In the genomic region with DNA sequence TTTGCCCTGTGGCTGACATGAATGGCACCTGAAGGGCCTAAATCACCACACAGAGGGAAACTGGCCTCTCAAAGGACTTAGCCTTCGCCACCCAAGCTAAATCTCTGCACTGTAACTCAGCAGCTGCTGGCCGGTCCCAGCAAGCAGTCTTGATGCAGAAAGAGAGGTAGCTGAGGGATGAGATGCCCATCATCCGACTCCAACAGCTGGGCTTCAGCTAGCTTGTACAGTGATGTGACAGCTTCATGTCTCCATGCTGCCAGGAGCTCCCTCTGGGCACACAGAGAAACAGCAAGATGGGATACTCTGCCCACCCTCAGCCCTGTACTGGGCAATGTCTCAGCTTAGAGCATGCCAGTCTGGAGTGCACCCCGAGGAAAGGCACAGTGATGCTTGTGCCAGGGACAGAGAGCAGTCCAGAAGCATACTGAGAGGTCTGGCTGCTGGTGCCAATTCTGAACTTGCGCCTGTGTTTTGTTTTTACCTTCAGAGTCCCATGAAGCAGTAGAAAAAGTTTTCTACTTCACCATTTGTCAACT, we compare ENCODE assay signal across 9 mouse cellular contexts. TPM values are rescaled to one million over a fixed set of nuclear protein-coding genes. Genes with fewer than 3 reads are reported as not detected.
A peak's percentile ranks its signal among the peaks of the same experiment; 100 is the strongest.
DNase-seq lines count a peak whose midpoint lies in the region; ATAC-seq and TF ChIP-seq lines count a peak whose summit lies in the region.
"Had no signal": no experiment of that assay in that cellular context is flagged by ENCODE, and none has a peak within 500 bp of the region (broad histone marks: within the 10 kb centered on the region; RNA-seq: fewer than 3 reads in every experiment).

No protein-coding gene starts in this region.

- 89% methylated on average over 5 of the region's 5 CpGs for WGBS in forebrain, embryonic 12.5 days
- WGBS in forebrain, embryonic 11.5 days, result 93% methylated on average over 5 of the region's 5 CpGs
- 81% methylated on average over 5 of the region's 5 CpGs for WGBS in lung, postnatal 0 days
- 64% methylated on average over 5 of the region's 5 CpGs for WGBS in embryonic facial prominence, embryonic 15.5 days
- 81% methylated on average over 5 of the region's 5 CpGs for WGBS in neural tube, embryonic 14.5 days

- no peaks in the 10 kb centered on the region for H3K27me3 ChIP-seq in forebrain, embryonic 12.5 days
- no peaks in the 10 kb centered on the region for H3K27me3 ChIP-seq in forebrain, embryonic 11.5 days (ENCODE audit: control insufficient read depth, insufficient read depth, low read length)
- H3K27me3 ChIP-seq in lung, postnatal 0 days (replicated peaks; ENCODE audit: insufficient read depth, low read length), result no peaks in the 10 kb centered on the region
- no peaks in the 10 kb centered on the region for H3K27me3 ChIP-seq in embryonic facial prominence, embryonic 15.5 days
- H3K27me3 ChIP-seq in neural tube, embryonic 14.5 days (ENCODE audit: control insufficient read depth, insufficient read depth, low read length), result no peaks in the 10 kb centered on the region

- no peak for TF ChIP-seq EP300 in lung, postnatal 0 days (IDR thresholded peaks at IDR 0.05)

- TF ChIP-seq CTCF in lung, postnatal 0 days (IDR thresholded peaks at IDR 0.05), result no peak

- H3K27ac ChIP-seq in forebrain, embryonic 12.5 days, result 0 out of 2 replicates have a peak overlapping the region, but pooled peaks have one; percentile 31
- H3K27ac ChIP-seq in forebrain, embryonic 11.5 days (ENCODE audit: low read depth, low read length), result no peak overlapping the region
- H3K27ac ChIP-seq in lung, postnatal 0 days (ENCODE audit: low read length), result peak overlapping the region; percentile 68; the same call in 1 of the 2 replicates
- peak overlapping the region; percentile 83 for H3K27ac ChIP-seq in embryonic facial prominence, embryonic 15.5 days (replicated peaks)
- peak overlapping the region; percentile 34; the same call in 1 of the 2 replicates for H3K27ac ChIP-seq in neural tube, embryonic 14.5 days (ENCODE audit: low read depth, low read length)

- H3K9me3 ChIP-seq in forebrain, embryonic 12.5 days, result no peaks in the 10 kb centered on the region
- H3K9me3 ChIP-seq in forebrain, embryonic 11.5 days (ENCODE audit: control insufficient read depth, low read length), result no peaks in the 10 kb centered on the region
- H3K9me3 ChIP-seq in lung, postnatal 0 days (ENCODE audit: low read length), result no peaks in the 10 kb centered on the region
- no peaks in the 10 kb centered on the region for H3K9me3 ChIP-seq in embryonic facial prominence, embryonic 15.5 days (replicated peaks)
- no peaks in the 10 kb centered on the region for H3K9me3 ChIP-seq in neural tube, embryonic 14.5 days (ENCODE audit: control insufficient read depth, low read length)

- no peaks in the 10 kb centered on the region for H3K36me3 ChIP-seq in forebrain, embryonic 12.5 days (replicated peaks)
- H3K36me3 ChIP-seq in forebrain, embryonic 11.5 days (ENCODE audit: control insufficient read depth, insufficient read depth, low read length), result no peaks in the 10 kb centered on the region
- H3K36me3 ChIP-seq in lung, postnatal 0 days (ENCODE audit: insufficient read depth, low read length), result no peaks in the 10 kb centered on the region
- no peaks in the 10 kb centered on the region for H3K36me3 ChIP-seq in embryonic facial prominence, embryonic 15.5 days
- no peaks in the 10 kb centered on the region for H3K36me3 ChIP-seq in neural tube, embryonic 14.5 days (ENCODE audit: control insufficient read depth, insufficient read depth, low read length)

- peak overlapping the region; percentile 0; the same call in 1 of the 2 replicates for H3K9ac ChIP-seq in forebrain, embryonic 12.5 days
- H3K9ac ChIP-seq in forebrain, embryonic 11.5 days (ENCODE audit: low read length), result no peak overlapping the region
- H3K9ac ChIP-seq in lung, postnatal 0 days (replicated peaks; ENCODE audit: low read depth), result no peak overlapping the region
- H3K9ac ChIP-seq in embryonic facial prominence, embryonic 15.5 days, result 0 out of 2 replicates have a peak overlapping the region, but pooled peaks have one; percentile 9
- H3K9ac ChIP-seq in neural tube, embryonic 14.5 days (replicated peaks; ENCODE audit: low read depth, low read length), result no peak overlapping the region

- H3K4me2 ChIP-seq in forebrain, embryonic 12.5 days, result no peak overlapping the region
- no peak overlapping the region for H3K4me2 ChIP-seq in forebrain, embryonic 11.5 days (ENCODE audit: low read depth, low read length, severe bottlenecking)
- H3K4me2 ChIP-seq in lung, postnatal 0 days (replicated peaks; ENCODE audit: low read depth, low read length), result no peak overlapping the region
- no peak overlapping the region; the same call in 1 of the 2 replicates for H3K4me2 ChIP-seq in embryonic facial prominence, embryonic 15.5 days (replicated peaks)
- no peak overlapping the region; the same call in 1 of the 2 replicates for H3K4me2 ChIP-seq in neural tube, embryonic 14.5 days (ENCODE audit: low read depth, low read length)

- DNase-seq in forebrain, embryonic 11.5 days (ENCODE audit: low spot score), result no peak
- no peak for DNase-seq in lung, postnatal 0 days (ENCODE audit: low spot score)
- no peak for DNase-seq in lung, postnatal 36 days
- DNase-seq in thymus, postnatal 4 days, result no peak
- no peak for DNase-seq in kidney, postnatal 4 days
- DNase-seq: kidney, postnatal 14 days had no signal

- no peak for ATAC-seq in forebrain, embryonic 12.5 days (ENCODE audit: low FRiP score)
- ATAC-seq in forebrain, embryonic 11.5 days (replicated peaks; ENCODE audit: low FRiP score), result no peak
- ATAC-seq in lung, postnatal 0 days, result no peak
- ATAC-seq in embryonic facial prominence, embryonic 15.5 days (ENCODE audit: insufficient number of reproducible peaks, low FRiP score, low TSS enrichment, low read depth), result no peak
- ATAC-seq in neural tube, embryonic 14.5 days (ENCODE audit: low read depth), result no peak

- H3K4me3 ChIP-seq in forebrain, embryonic 12.5 days (replicated peaks), result no peak overlapping the region
- H3K4me3 ChIP-seq in forebrain, embryonic 11.5 days (ENCODE audit: low read depth, low read length), result no peak overlapping the region
- no peak overlapping the region for H3K4me3 ChIP-seq in lung, postnatal 0 days (ENCODE audit: low read depth, low read length)
- H3K4me3 ChIP-seq in embryonic facial prominence, embryonic 15.5 days (replicated peaks), result no peak overlapping the region
- no peak overlapping the region for H3K4me3 ChIP-seq in neural tube, embryonic 14.5 days (ENCODE audit: low read depth, low read length)

- peaks cover 39% of the 10 kb centered on the region for H3K4me1 ChIP-seq in forebrain, embryonic 12.5 days
- H3K4me1 ChIP-seq in forebrain, embryonic 11.5 days (replicated peaks; ENCODE audit: control insufficient read depth, insufficient read depth, low read length), result peaks cover 11% of the 10 kb centered on the region
- H3K4me1 ChIP-seq in lung, postnatal 0 days (ENCODE audit: insufficient read depth, low read depth, low read length), result peaks cover 53% of the 10 kb centered on the region
- H3K4me1 ChIP-seq in embryonic facial prominence, embryonic 15.5 days, result peaks cover 80% of the 10 kb centered on the region
- peaks cover 20% of the 10 kb centered on the region for H3K4me1 ChIP-seq in neural tube, embryonic 14.5 days (ENCODE audit: control insufficient read depth, insufficient read depth, low read length)

RNA-seq across cellular contexts. Expression of gene Sp2, which starts 9.3 kb away (rescaled TPM):
- 23.1 and 27.2 TPM in 2 replicates for polyA plus RNA-seq in forebrain, embryonic 12.5 days (2016; fragmentation: Nextera tagmentation; extraction: Ambion mirVana)
- polyA plus RNA-seq in forebrain, embryonic 11.5 days (2014; fragmentation: Nextera tagmentation; extraction: Ambion mirVana), result 30.9 and 31.0 TPM in 2 replicates
- polyA plus RNA-seq in lung, postnatal 0 days (2015; fragmentation: Nextera tagmentation; extraction: Ambion mirVana), result 9.1 and 10.6 TPM in 2 replicates
- 16.8 and 17.9 TPM in 2 replicates for polyA plus RNA-seq in embryonic facial prominence, embryonic 15.5 days (2015; fragmentation: Nextera tagmentation; extraction: Ambion mirVana)
- 14.7 and 17.8 TPM in 2 replicates for polyA plus RNA-seq in neural tube, embryonic 14.5 days (2014; fragmentation: Nextera tagmentation; extraction: Ambion mirVana)

RNA-seq across cellular contexts. Expression of gene Pnpo, which starts 29.7 kb away (rescaled TPM):
- 17.2 and 17.4 TPM in 2 replicates for polyA plus RNA-seq in forebrain, embryonic 12.5 days (2016; fragmentation: Nextera tagmentation; extraction: Ambion mirVana)
- polyA plus RNA-seq in forebrain, embryonic 11.5 days (2014; fragmentation: Nextera tagmentation; extraction: Ambion mirVana), result 24.8 and 28.8 TPM in 2 replicates
- 28.7 and 30.0 TPM in 2 replicates for polyA plus RNA-seq in lung, postnatal 0 days (2015; fragmentation: Nextera tagmentation; extraction: Ambion mirVana)
- 28.2 and 30.5 TPM in 2 replicates for polyA plus RNA-seq in embryonic facial prominence, embryonic 15.5 days (2015; fragmentation: Nextera tagmentation; extraction: Ambion mirVana)
- 21.7 and 23.4 TPM in 2 replicates for polyA plus RNA-seq in neural tube, embryonic 14.5 days (2014; fragmentation: Nextera tagmentation; extraction: Ambion mirVana)

RNA-seq across cellular contexts. Expression of gene Sp6, which starts 39.7 kb away (rescaled TPM):
- polyA plus RNA-seq in forebrain, embryonic 12.5 days (2016; fragmentation: Nextera tagmentation; extraction: Ambion mirVana), result 0.26 and 0.51 TPM in 2 replicates
- polyA plus RNA-seq in forebrain, embryonic 11.5 days (2014; fragmentation: Nextera tagmentation; extraction: Ambion mirVana), result 0.17 TPM in 1 of 2 replicates, not detected in the other
- polyA plus RNA-seq in lung, postnatal 0 days (2015; fragmentation: Nextera tagmentation; extraction: Ambion mirVana), result 0.56 and 0.81 TPM in 2 replicates
- 18.5 and 26.7 TPM in 2 replicates for polyA plus RNA-seq in embryonic facial prominence, embryonic 15.5 days (2015; fragmentation: Nextera tagmentation; extraction: Ambion mirVana)
- 0.09 TPM in 1 of 2 replicates, not detected in the other for polyA plus RNA-seq in neural tube, embryonic 14.5 days (2014; fragmentation: Nextera tagmentation; extraction: Ambion mirVana)

RNA-seq across cellular contexts. Expression of gene Prr15l, which starts 45.6 kb away (rescaled TPM):
- polyA plus RNA-seq in forebrain, embryonic 12.5 days (2016; fragmentation: Nextera tagmentation; extraction: Ambion mirVana), result 0.58 and 0.60 TPM in 2 replicates
- 0.25 and 0.29 TPM in 2 replicates for polyA plus RNA-seq in forebrain, embryonic 11.5 days (2014; fragmentation: Nextera tagmentation; extraction: Ambion mirVana)
- 126 and 127 TPM in 2 replicates for polyA plus RNA-seq in lung, postnatal 0 days (2015; fragmentation: Nextera tagmentation; extraction: Ambion mirVana)
- polyA plus RNA-seq in embryonic facial prominence, embryonic 15.5 days (2015; fragmentation: Nextera tagmentation; extraction: Ambion mirVana), result 5.6 and 6.1 TPM in 2 replicates
- polyA plus RNA-seq in neural tube, embryonic 14.5 days (2014; fragmentation: Nextera tagmentation; extraction: Ambion mirVana), result 0.09 and 0.36 TPM in 2 replicates

RNA-seq across cellular contexts. Expression of gene Scrn2, which starts 56.2 kb away (rescaled TPM):
- 26.0 and 28.0 TPM in 2 replicates for polyA plus RNA-seq in forebrain, embryonic 12.5 days (2016; fragmentation: Nextera tagmentation; extraction: Ambion mirVana)
- polyA plus RNA-seq in forebrain, embryonic 11.5 days (2014; fragmentation: Nextera tagmentation; extraction: Ambion mirVana), result 31.2 and 31.6 TPM in 2 replicates
- polyA plus RNA-seq in lung, postnatal 0 days (2015; fragmentation: Nextera tagmentation; extraction: Ambion mirVana), result 15.7 and 17.2 TPM in 2 replicates
- 22.5 and 23.9 TPM in 2 replicates for polyA plus RNA-seq in embryonic facial prominence, embryonic 15.5 days (2015; fragmentation: Nextera tagmentation; extraction: Ambion mirVana)
- 8.6 and 10.9 TPM in 2 replicates for polyA plus RNA-seq in neural tube, embryonic 14.5 days (2014; fragmentation: Nextera tagmentation; extraction: Ambion mirVana)

Comparison
In these comparisons a context has a peak if more than half of its experiments do, and no peak if none do; other contexts are left out.
1. H3K9ac ChIP-seq: peak in forebrain, embryonic 12.5 days (single experiment) and embryonic facial prominence, embryonic 15.5 days (single experiment); none in forebrain, embryonic 11.5 days (single experiment), lung, postnatal 0 days (single experiment) and neural tube, embryonic 14.5 days (single experiment).
2. RNA of gene Sp6, which starts 39.7 kb away (polyA plus RNA-seq): 18.5 to 26.7 TPM in embryonic facial prominence, embryonic 15.5 days; 0.56 to 0.81 TPM in lung, postnatal 0 days, 0.26 to 0.51 TPM in forebrain, embryonic 12.5 days, 0.09 TPM in neural tube, embryonic 14.5 days and 0.17 TPM in forebrain, embryonic 11.5 days; every median in the first group is over 10 times any median in the second.